Mouse (Mus musculus) lung, adult 2 months (tissue): ENCODE measurements around the gene Tmem102. TPM values are rescaled to one million over a fixed set of nuclear protein-coding genes. Genes with fewer than 3 reads are reported as not detected.

Source experiments
- DNase-seq: peaks from one replicate; pipeline ENCODE4 v3.0.0; 2022
- H3K4me1 ChIP-seq: fragments of 200-500 bp; 2 replicates; pipeline ENCODE4 v1.6.1; 2011; ENCODE audit warnings: low read length; ENCODE audit not compliant: control insufficient read depth, insufficient read depth
- H3K4me3 ChIP-seq: fragments of 200-500 bp; replicated peaks from 2 replicates; pipeline ENCODE3; 2011; ENCODE audit warnings: low read depth, mild to moderate bottlenecking, control low read depth, low read length; ENCODE audit errors: extremely low read depth
- CTCF ChIP-seq: fragments of 200-500 bp; IDR thresholded peaks from 2 replicates; pipeline ENCODE4 v1.5.1; 2011; ENCODE audit warnings: mild to moderate bottlenecking, low read length, control low read depth; ENCODE audit not compliant: insufficient read depth
- POLR2A ChIP-seq: fragments of 200-500 bp; IDR thresholded peaks from 2 replicates; pipeline ENCODE4 v1.6.1; 2011; ENCODE audit warnings: low read depth, mild to moderate bottlenecking, control low read depth, low read length, borderline replicate concordance; ENCODE audit errors: extremely low read depth
- WGBS: fragments of 180-500 bp; shearing (Covaris S2); methylation state at CpG from one replicate; pipeline ENCODE4 v1.1.7; 2018; 5-methylcytosine and 5-hydroxymethylcytosine counted together
- polyA plus RNA-seq: library from polyadenylated mRNA; depleted of rRNA; stranded (reverse); fragments of >200 nt; gene quantifications from 2 replicates; pipeline ENCODE4 v1.2.3, GENCODE M21; 2012; rRNA removed

Gene Tmem102
- 9.4 and 9.5 TPM in 2 replicates for polyA plus RNA-seq

- 28% methylated on average over 29 of the region's 29 CpGs for WGBS
- H3K4me1 ChIP-seq, result peaks cover 18% of the 10 kb centered on the region
- peak; percentile 63 for DNase-seq
- peak within 1 kb of the TSS; percentile 57 for H3K4me3 ChIP-seq
- no peak for TF ChIP-seq CTCF
- no peak for TF ChIP-seq POLR2A
Measured at GRCm38 (mm10) chr11:69804972-69805909, at the start of gene Tmem102. Gene Tmem102 (minus strand): TSS chr11:69805624.

GRCm38 (mm10) chr11:69854680-69855079 is 49.3 kb upstream of the Tmem102 start:
- H3K4me3 ChIP-seq, result no peak overlapping the region
- peaks cover 16% of the 10 kb centered on the region for H3K4me1 ChIP-seq
- 58% methylated on average over 10 of the region's 10 CpGs for WGBS
- TF ChIP-seq POLR2A (no peak), CTCF (no peak)
- DNase-seq, result no peak

- no peak for TF ChIP-seq POLR2A
- no peak for TF ChIP-seq CTCF
- DNase-seq, result no peak
- Histone ChIP-seq H3K4me1 (peaks cover 22% of the 10 kb centered on the region), H3K4me3 (no peak overlapping the region)
- whole genome bisulfite sequencing, result 41% methylated on average over 7 of the region's 7 CpGs
Measured at GRCm38 (mm10) chr11:69853994-69854393, 48.6 kb upstream of the Tmem102 start.

GRCm38 (mm10) chr11:69850754-69851153 is 45.3 kb upstream of the Tmem102 start:
- Histone ChIP-seq H3K4me3 (no peak overlapping the region), H3K4me1 (peaks cover 27% of the 10 kb centered on the region)
- no peak for DNase-seq
- no peak for TF ChIP-seq POLR2A
- TF ChIP-seq CTCF, result no peak
- WGBS, result 47% methylated on average over 8 of the region's 8 CpGs

GRCm38 (mm10) chr11:69849884-69850283 is 44.5 kb upstream of the Tmem102 start:
- WGBS, result 81% methylated on average over 15 of the region's 15 CpGs
- Histone ChIP-seq H3K4me1 (peaks cover 26% of the 10 kb centered on the region), H3K4me3 (no peak overlapping the region)
- TF ChIP-seq CTCF, result no peak
- no peak for TF ChIP-seq POLR2A
- DNase-seq, result no peak

GRCm38 (mm10) chr11:69849128-69849527 is 43.7 kb upstream of the Tmem102 start:
- Histone ChIP-seq H3K4me3 (no peak overlapping the region), H3K4me1 (peaks cover 25% of the 10 kb centered on the region)
- 53% methylated on average over 9 of the region's 9 CpGs for WGBS
- TF ChIP-seq CTCF, result no peak
- no peak for TF ChIP-seq POLR2A
- DNase-seq, result no peak

- Histone ChIP-seq H3K4me3 (no peak overlapping the region), H3K4me1 (peaks cover 23% of the 10 kb centered on the region)
- no peak for TF ChIP-seq POLR2A
- TF ChIP-seq CTCF, result no peak
- no peak for DNase-seq
- WGBS, result 94% methylated on average over 6 of the region's 6 CpGs
Measured at GRCm38 (mm10) chr11:69848021-69848420, 42.6 kb upstream of the Tmem102 start.

- peaks cover 21% of the 10 kb centered on the region for H3K4me1 ChIP-seq
- WGBS, result 7% methylated on average over 37 of the region's 37 CpGs
- no peak; the same call in 1 of the 2 replicates for TF ChIP-seq POLR2A
- TF ChIP-seq CTCF, result no peak
- peak overlapping the region; percentile 88 for H3K4me3 ChIP-seq
- peak; percentile 60 for DNase-seq
Measured at GRCm38 (mm10) chr11:69846738-69847688, 41.6 kb upstream of the Tmem102 start.

GRCm38 (mm10) chr11:69846198-69846680 is 40.8 kb upstream of the Tmem102 start, which contains the start of gene Plscr3:
Gene Plscr3 (plus strand): TSS chr11:69846376.
- 1% methylated on average over 36 of the region's 38 CpGs for WGBS
- DNase-seq, result peak; percentile 94
- H3K4me1 ChIP-seq, result peaks cover 19% of the 10 kb centered on the region
- TF ChIP-seq POLR2A (peak; percentile 85; the same call in 1 of the 2 replicates), CTCF (no peak)
- H3K4me3 ChIP-seq, result peak within 1 kb of the TSS; percentile 88
